27 mouse cellular contexts compared by ENCODE assay signal in the genomic region with DNA sequence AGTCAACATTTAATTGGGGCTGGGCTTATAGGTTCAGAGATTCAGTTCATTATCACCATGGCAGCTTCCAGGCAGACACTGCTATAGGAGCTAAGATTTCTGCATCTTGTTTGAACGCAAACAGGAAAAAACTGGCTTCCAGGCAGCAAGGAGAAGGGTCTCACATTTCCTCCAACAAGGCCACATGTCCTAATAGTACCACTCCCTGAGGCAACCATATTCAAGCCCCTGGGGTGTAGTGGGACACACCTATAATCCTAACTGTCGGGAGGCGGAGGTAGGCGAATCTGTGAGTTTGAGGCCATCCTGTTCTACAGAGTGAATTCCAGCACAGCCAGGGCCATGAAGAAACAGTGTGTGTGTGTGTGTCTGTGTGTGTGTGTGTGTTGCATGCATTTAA. TPM values are rescaled to one million over a fixed set of nuclear protein-coding genes. Genes with fewer than 3 reads are reported as not detected.
DNase-seq lines count a peak whose midpoint lies in the region; ATAC-seq lines count a peak whose summit lies in the region.
"Had no signal": no experiment of that assay in that cellular context is flagged by ENCODE, and none has a peak within 500 bp of the region (broad histone marks: within the 10 kb centered on the region; RNA-seq: fewer than 3 reads in every experiment).

No protein-coding gene starts in this region.

- no peak for DNase-seq in limb, embryonic 10.5 days (ENCODE audit: low spot score)
- peak; percentile 83 for DNase-seq in ES-CJ7 (ENCODE audit: low read depth, low spot score)
- DNase-seq in R1 (ENCODE audit: low read depth, low spot score), result peak; percentile 86
- DNase-seq in ZHBTc4 (ENCODE audit: low read depth, low spot score), result peak; percentile 80
- no peak for DNase-seq in Muller cell, postnatal 12 days (ENCODE audit: inconsistent ontology term)
- DNase-seq in right cerebral cortex, adult 18-20 months, result no peak
- DNase-seq in cerebellum, adult 18-20 months, result no peak
- DNase-seq: adrenal gland, adult 8-10 months; adrenal gland, postnatal 14 days; adrenal gland, postnatal 36 days; B cell, adult 2 months; cerebellum, adult 11-12 months; cerebellum, adult 8-10 months; cerebellum, adult 9-11 months; cerebellum, postnatal 25 days; forebrain, postnatal 0 days had no signal

- H3K27me3 ChIP-seq in limb, embryonic 13.5 days, result no peaks in the 10 kb centered on the region
- H3K27me3 ChIP-seq in limb, embryonic 10.5 days (ENCODE audit: low read depth, poor library complexity, severe bottlenecking), result no peaks in the 10 kb centered on the region
- H3K27me3 ChIP-seq: CH12.LX; embryonic facial prominence, embryonic 12.5 days; forebrain, embryonic 13.5 days; forebrain, embryonic 15.5 days had no signal

- no peak overlapping the region for H3K27ac ChIP-seq in limb, embryonic 13.5 days
- H3K27ac ChIP-seq in limb, embryonic 10.5 days, result no peak overlapping the region
- H3K27ac ChIP-seq: embryonic facial prominence, embryonic 10.5 days; embryonic facial prominence, embryonic 12.5 days; forebrain, embryonic 13.5 days; forebrain, embryonic 15.5 days had no signal

- H3K4me1 ChIP-seq in limb, embryonic 13.5 days, result peaks cover 11% of the 10 kb centered on the region; the same call in 1 of the 2 replicates
- peaks cover 11% of the 10 kb centered on the region for H3K4me1 ChIP-seq in limb, embryonic 10.5 days
- H3K4me1 ChIP-seq: embryonic facial prominence, embryonic 12.5 days; forebrain, embryonic 13.5 days; forebrain, embryonic 15.5 days had no signal

- no peaks in the 10 kb centered on the region for H3K36me3 ChIP-seq in limb, embryonic 13.5 days
- no peaks in the 10 kb centered on the region for H3K36me3 ChIP-seq in limb, embryonic 10.5 days
- H3K36me3 ChIP-seq: embryonic facial prominence, embryonic 10.5 days; embryonic facial prominence, embryonic 12.5 days; forebrain, embryonic 15.5 days had no signal

- ATAC-seq in limb, embryonic 13.5 days (ENCODE audit: low FRiP score, low read depth), result no peak
- ATAC-seq: activated CD4-positive, CD25-positive, alpha-beta regulatory T cell, adult 4 months; CD4-positive, CD25-positive, alpha-beta regulatory T cell, adult 4 months; forebrain, embryonic 13.5 days; forebrain, embryonic 15.5 days; forebrain, postnatal 0 days had no signal

- H3K9ac ChIP-seq in limb, embryonic 13.5 days, result 0 out of 2 replicates have a peak overlapping the region, but pooled peaks have one; percentile 2
- H3K9ac ChIP-seq: embryonic facial prominence, embryonic 12.5 days; forebrain, embryonic 13.5 days; forebrain, embryonic 15.5 days; forebrain, postnatal 0 days had no signal

- H3K9me3 ChIP-seq in limb, embryonic 13.5 days, result no peaks in the 10 kb centered on the region
- H3K9me3 ChIP-seq in limb, embryonic 10.5 days (replicated peaks), result no peaks in the 10 kb centered on the region
- H3K9me3 ChIP-seq: embryonic facial prominence, embryonic 10.5 days; embryonic facial prominence, embryonic 12.5 days; forebrain, embryonic 13.5 days; forebrain, embryonic 15.5 days; G1E had no signal

- no peak overlapping the region for H3K4me3 ChIP-seq in limb, embryonic 13.5 days
- no peak overlapping the region for H3K4me3 ChIP-seq in limb, embryonic 10.5 days
- H3K4me3 ChIP-seq: embryonic facial prominence, embryonic 10.5 days; embryonic facial prominence, embryonic 12.5 days; forebrain, embryonic 13.5 days; forebrain, embryonic 15.5 days had no signal

- no peak overlapping the region for H3K4me2 ChIP-seq in limb, embryonic 13.5 days (replicated peaks)
- H3K4me2 ChIP-seq: embryonic facial prominence, embryonic 12.5 days; forebrain, embryonic 13.5 days; forebrain, embryonic 15.5 days had no signal

- 78% methylated on average over 4 of the region's 4 CpGs for WGBS in limb, embryonic 13.5 days
- 83% methylated on average over 4 of the region's 4 CpGs for WGBS in limb, embryonic 10.5 days

RNA-seq across cellular contexts. Expression of a gene that starts 20.1 kb away (rescaled TPM):
- 0.41 and 0.56 TPM in 2 replicates for polyA plus RNA-seq in limb, embryonic 13.5 days (2015; fragmentation: Nextera tagmentation; extraction: Ambion mirVana)
- polyA plus RNA-seq in limb, embryonic 10.5 days (2016; fragmentation: Nextera tagmentation; extraction: Ambion mirVana), result not detected in 2 replicates
- polyA plus RNA-seq: activated CD4-positive, CD25-positive, alpha-beta regulatory T cell, adult 4 months; CD4-positive, CD25-positive, alpha-beta regulatory T cell, adult 4 months; cortical plate, adult 2 months; embryonic facial prominence, embryonic 10.5 days; forebrain, embryonic 11.5 days; forebrain, embryonic 13.5 days; forebrain, embryonic 15.5 days; forebrain, postnatal 0 days; G1E had no signal

RNA-seq across cellular contexts. Expression of a gene that starts 21.9 kb away (rescaled TPM):
- polyA plus RNA-seq in limb, embryonic 13.5 days (2015; fragmentation: Nextera tagmentation; extraction: Ambion mirVana), result 0.29 and 0.47 TPM in 2 replicates
- not detected in 2 replicates for polyA plus RNA-seq in limb, embryonic 10.5 days (2016; fragmentation: Nextera tagmentation; extraction: Ambion mirVana)
- polyA plus RNA-seq: activated CD4-positive, CD25-positive, alpha-beta regulatory T cell, adult 4 months; CD4-positive, CD25-positive, alpha-beta regulatory T cell, adult 4 months; forebrain, embryonic 11.5 days; forebrain, embryonic 13.5 days; forebrain, embryonic 15.5 days; forebrain, postnatal 0 days; G1E had no signal

RNA-seq across cellular contexts. Expression of a gene that starts 25.2 kb away (rescaled TPM):
- 55.7 and 59.5 TPM in 2 replicates for polyA plus RNA-seq in limb, embryonic 13.5 days (2015; fragmentation: Nextera tagmentation; extraction: Ambion mirVana)
- 65.8 and 68.0 TPM in 2 replicates for polyA plus RNA-seq in limb, embryonic 10.5 days (2016; fragmentation: Nextera tagmentation; extraction: Ambion mirVana)

RNA-seq across cellular contexts. Expression of a gene that starts 26.4 kb away (rescaled TPM):
- polyA plus RNA-seq in limb, embryonic 13.5 days (2015; fragmentation: Nextera tagmentation; extraction: Ambion mirVana), result 0.11 TPM in 1 of 2 replicates, not detected in the other
- polyA plus RNA-seq in limb, embryonic 10.5 days (2016; fragmentation: Nextera tagmentation; extraction: Ambion mirVana), result 0.24 TPM in 1 of 2 replicates, not detected in the other
- polyA plus RNA-seq: activated CD4-positive, CD25-positive, alpha-beta regulatory T cell, adult 4 months; CD4-positive, CD25-positive, alpha-beta regulatory T cell, adult 4 months; forebrain, embryonic 11.5 days; forebrain, embryonic 15.5 days; forebrain, postnatal 0 days had no signal

RNA-seq across cellular contexts. Expression of a gene that starts 32.1 kb away (rescaled TPM):
- 7.7 and 9.5 TPM in 2 replicates for polyA plus RNA-seq in limb, embryonic 13.5 days (2015; fragmentation: Nextera tagmentation; extraction: Ambion mirVana)
- polyA plus RNA-seq in limb, embryonic 10.5 days (2016; fragmentation: Nextera tagmentation; extraction: Ambion mirVana), result 8.0 and 8.3 TPM in 2 replicates

Comparison
In these comparisons a context has a peak if more than half of its experiments do, and no peak if none do; other contexts are left out.
1. DNase-seq: peak in ES-CJ7 (single experiment), R1 (single experiment) and ZHBTc4 (single experiment); none in limb, embryonic 10.5 days (single experiment), Muller cell, postnatal 12 days (single experiment), right cerebral cortex, adult 18-20 months (single experiment) and cerebellum, adult 18-20 months (0 of 2).